Mouse (Mus musculus) bone marrow macrophage, adult 2 months (primary cell): ENCODE data around the gene Olfr18.

Experiments used
- CTCF ChIP-seq: IDR thresholded peaks from 2 replicates; pipeline ENCODE4 v1.5.1; 2012; ENCODE audit warnings: low read depth, mild to moderate bottlenecking, low read length, moderate library complexity
- POLR2A ChIP-seq: IDR thresholded peaks from 2 replicates; pipeline ENCODE4 v1.6.1; 2012; ENCODE audit warnings: mild to moderate bottlenecking, low read depth, low read length, borderline replicate concordance

- no peak for TF ChIP-seq CTCF
- TF ChIP-seq POLR2A = no peak
Observed at GRCm38 (mm10) chr9:20335994-20336393, at the start of gene Olfr18.
